Mouse (Mus musculus) limb, embryonic 10.5 days (tissue): ENCODE data around the gene F2rl2. TPM values are rescaled to one million over a fixed set of nuclear protein-coding genes. Genes with fewer than 3 reads are reported as not detected.

Experiments used
- DNase-seq: peaks from one replicate; pipeline ENCODE4 v3.0.0-alpha.2; 2017; ENCODE audit warnings: low spot score
- H3K27ac ChIP-seq: fragments of 300-500 bp; sonication (generic); 2 replicates; pipeline ENCODE4 v1.5.1; 2016; ENCODE audit warnings: mild to moderate bottlenecking
- H3K27me3 ChIP-seq: fragments of 300-500 bp; sonication (generic); 2 replicates; pipeline ENCODE4 v1.6.1; 2016; ENCODE audit warnings: low read depth, mild to moderate bottlenecking; ENCODE audit not compliant: poor library complexity, severe bottlenecking
- H3K36me3 ChIP-seq: fragments of 300-500 bp; sonication (generic); 2 replicates; pipeline ENCODE4 v1.6.1; 2016; ENCODE audit warnings: mild to moderate bottlenecking, moderate library complexity
- H3K4me1 ChIP-seq: fragments of 300-500 bp; sonication (generic); 2 replicates; pipeline ENCODE4 v1.6.1; 2016
- H3K4me3 ChIP-seq: fragments of 300-500 bp; sonication (generic); 2 replicates; pipeline ENCODE4 v1.5.1; 2016; ENCODE audit warnings: mild to moderate bottlenecking, moderate library complexity
- H3K9me3 ChIP-seq: fragments of 300-500 bp; sonication (generic); replicated peaks from 2 replicates; pipeline ENCODE4 v1.6.1; 2016; ENCODE audit warnings: mild to moderate bottlenecking
- WGBS: fragments of 180-500 bp; shearing (Covaris S2); methylation state at CpG from one replicate; pipeline ENCODE4 v1.1.7; 2016; 5-methylcytosine and 5-hydroxymethylcytosine counted together
- polyA plus RNA-seq: library from polyadenylated mRNA; unstranded; fragments of >200 nt; fragmentation: Nextera tagmentation; extraction: Ambion mirVana; gene quantifications from 2 replicates; pipeline ENCODE4 v1.2.1, GENCODE M21; 2016

The F2rl2 gene
- 1.1 and 1.4 TPM in 2 replicates for polyA plus RNA-seq

- H3K9me3 ChIP-seq, result no peaks in the 10 kb centered on the region
- no peak within 1 kb of the TSS for H3K27ac ChIP-seq
- no peak for DNase-seq
- H3K4me3 ChIP-seq, result no peak within 1 kb of the TSS
- 67% methylated on average over 4 of the region's 4 CpGs for WGBS
- peaks cover 12% of the 10 kb centered on the region; the same call in 1 of the 2 replicates for H3K4me1 ChIP-seq
- no peaks in the 10 kb centered on the region for H3K27me3 ChIP-seq
- no peaks in the 10 kb centered on the region for H3K36me3 ChIP-seq
Observed at GRCm38 (mm10) chr13:95696654-95697163, at the start of gene F2rl2. Gene F2rl2 (plus strand): TSS chr13:95696853.

GRCm38 (mm10) chr13:95647248-95647647 lies 49.4 kb upstream of the F2rl2 start:
- Histone ChIP-seq H3K4me3 (no peak overlapping the region), H3K27ac (peak overlapping the region; percentile 81), H3K9me3 (no peaks in the 10 kb centered on the region), H3K4me1 (peaks cover 48% of the 10 kb centered on the region), H3K36me3 (peaks cover 15% of the 10 kb centered on the region; the same call in 1 of the 2 replicates), H3K27me3 (no peaks in the 10 kb centered on the region)
- DNase-seq, result peak; percentile 54
- WGBS, result 19% methylated on average over 4 of the region's 4 CpGs

GRCm38 (mm10) chr13:95649941-95650340 lies 46.7 kb upstream of the F2rl2 start:
- Histone ChIP-seq H3K9me3 (no peaks in the 10 kb centered on the region), H3K27me3 (no peaks in the 10 kb centered on the region), H3K4me3 (no peak overlapping the region), H3K27ac (no peak overlapping the region), H3K36me3 (peaks cover 14% of the 10 kb centered on the region; the same call in 1 of the 2 replicates), H3K4me1 (peaks cover 44% of the 10 kb centered on the region)
- no peak for DNase-seq
- WGBS, result 90% methylated on average over 3 of the region's 3 CpGs

GRCm38 (mm10) chr13:95651870-95652668 lies 44.6 kb upstream of the F2rl2 start:
- 76% methylated on average over 7 of the region's 7 CpGs for WGBS
- no peaks in the 10 kb centered on the region for H3K27me3 ChIP-seq

GRCm38 (mm10) chr13:95653696-95654095 lies 43.0 kb upstream of the F2rl2 start:
- Histone ChIP-seq H3K36me3 (peaks cover 15% of the 10 kb centered on the region), H3K9me3 (no peaks in the 10 kb centered on the region), H3K27me3 (no peaks in the 10 kb centered on the region), H3K27ac (no peak overlapping the region), H3K4me1 (peaks cover 32% of the 10 kb centered on the region), H3K4me3 (no peak overlapping the region)
- no peak for DNase-seq
- 84% methylated on average over 4 of the region's 4 CpGs for WGBS

More at GRCm38 (mm10) chr13:95651870-95652668, 44.6 kb upstream of the F2rl2 start:
- 0 out of 2 replicates have a peak, but pooled peaks cover 4% of the 10 kb centered on the region for H3K36me3 ChIP-seq
- H3K27ac ChIP-seq, result no peak overlapping the region
- no peak overlapping the region for H3K4me3 ChIP-seq
- DNase-seq, result no peak
- no peaks in the 10 kb centered on the region for H3K9me3 ChIP-seq
- H3K4me1 ChIP-seq, result peaks cover 44% of the 10 kb centered on the region

- Histone ChIP-seq H3K36me3 (peaks cover 25% of the 10 kb centered on the region), H3K27me3 (no peaks in the 10 kb centered on the region), H3K4me3 (no peak overlapping the region), H3K9me3 (no peaks in the 10 kb centered on the region), H3K27ac (peak overlapping the region; percentile 59), H3K4me1 (peaks cover 23% of the 10 kb centered on the region)
- 8% methylated on average over 9 of the region's 9 CpGs for WGBS
- DNase-seq, result peak; percentile 56
Observed at GRCm38 (mm10) chr13:95655284-95655683, 41.4 kb upstream of the F2rl2 start.

GRCm38 (mm10) chr13:95657171-95657570 lies 39.5 kb upstream of the F2rl2 start:
- H3K9me3 ChIP-seq, result no peaks in the 10 kb centered on the region
- H3K27ac ChIP-seq, result no peak overlapping the region
- H3K4me3 ChIP-seq, result no peak overlapping the region
- DNase-seq, result no peak
- no peaks in the 10 kb centered on the region for H3K27me3 ChIP-seq
- H3K4me1 ChIP-seq, result peaks cover 22% of the 10 kb centered on the region
- WGBS, result 70% methylated on average over 9 of the region's 9 CpGs
- peaks cover 37% of the 10 kb centered on the region for H3K36me3 ChIP-seq

- H3K9me3 ChIP-seq, result no peaks in the 10 kb centered on the region
- DNase-seq, result no peak
- peaks cover 16% of the 10 kb centered on the region for H3K4me1 ChIP-seq
- WGBS, result 90% methylated on average over 7 of the region's 7 CpGs
- no peaks in the 10 kb centered on the region for H3K27me3 ChIP-seq
- no peak overlapping the region for H3K27ac ChIP-seq
- H3K4me3 ChIP-seq, result no peak overlapping the region
- H3K36me3 ChIP-seq, result peaks cover 54% of the 10 kb centered on the region
Observed at GRCm38 (mm10) chr13:95659432-95659831, 37.2 kb upstream of the F2rl2 start.

GRCm38 (mm10) chr13:95663834-95664233 lies 32.8 kb upstream of the F2rl2 start:
- Histone ChIP-seq H3K27ac (no peak overlapping the region), H3K4me3 (no peak overlapping the region), H3K9me3 (no peaks in the 10 kb centered on the region), H3K36me3 (peaks cover 61% of the 10 kb centered on the region), H3K27me3 (no peaks in the 10 kb centered on the region), H3K4me1 (peaks cover 3% of the 10 kb centered on the region; the same call in 1 of the 2 replicates)
- no peak for DNase-seq
- 95% methylated on average over 4 of the region's 4 CpGs for WGBS

GRCm38 (mm10) chr13:95665644-95666356 lies 30.9 kb upstream of the F2rl2 start:
- Histone ChIP-seq H3K27ac (no peak overlapping the region), H3K36me3 (peaks cover 63% of the 10 kb centered on the region)
- WGBS, result 94% methylated on average over 13 of the region's 13 CpGs

GRCm38 (mm10) chr13:95667260-95667659 lies 29.4 kb upstream of the F2rl2 start:
- peaks cover 3% of the 10 kb centered on the region; the same call in 1 of the 2 replicates for H3K4me1 ChIP-seq
- 21% methylated on average over 7 of the region's 7 CpGs for WGBS
- no peak overlapping the region for H3K27ac ChIP-seq
- no peaks in the 10 kb centered on the region for H3K27me3 ChIP-seq
- H3K4me3 ChIP-seq, result no peak overlapping the region
- DNase-seq, result no peak
- no peaks in the 10 kb centered on the region for H3K9me3 ChIP-seq
- H3K36me3 ChIP-seq, result peaks cover 56% of the 10 kb centered on the region

More at GRCm38 (mm10) chr13:95665644-95666356, 30.9 kb upstream of the F2rl2 start:
- no peak overlapping the region for H3K4me3 ChIP-seq
- H3K27me3 ChIP-seq, result no peaks in the 10 kb centered on the region
- peaks cover 3% of the 10 kb centered on the region; the same call in 1 of the 2 replicates for H3K4me1 ChIP-seq
- no peak for DNase-seq
- no peaks in the 10 kb centered on the region for H3K9me3 ChIP-seq

- H3K27me3 ChIP-seq, result no peaks in the 10 kb centered on the region
- no peak overlapping the region for H3K4me3 ChIP-seq
- WGBS, result 89% methylated on average over 5 of the region's 5 CpGs
- peaks cover 34% of the 10 kb centered on the region for H3K36me3 ChIP-seq
- H3K27ac ChIP-seq, result no peak overlapping the region
- peaks cover 3% of the 10 kb centered on the region; the same call in 1 of the 2 replicates for H3K4me1 ChIP-seq
- no peaks in the 10 kb centered on the region for H3K9me3 ChIP-seq
- no peak for DNase-seq
Observed at GRCm38 (mm10) chr13:95670534-95670933, 26.1 kb upstream of the F2rl2 start.
